Mouse (Mus musculus) E14TG2a.4 (cell line): ENCODE measurements around the gene Myl10.

Source experiments
- H3K27me3 ChIP-seq: 2 replicates; pipeline ENCODE4 v1.6.1; 2014; ENCODE audit warnings: low read length, control low read depth; ENCODE audit not compliant: insufficient read depth
- H3K36me3 ChIP-seq: 2 replicates; pipeline ENCODE4 v1.6.1; 2014; ENCODE audit warnings: low read length, control low read depth; ENCODE audit not compliant: insufficient read depth
- H3K4me1 ChIP-seq: replicated peaks from 2 replicates; pipeline ENCODE4 v1.6.1; 2014; ENCODE audit warnings: low read depth, low read length, control low read depth
- H3K4me3 ChIP-seq: replicated peaks from 2 replicates; pipeline ENCODE4 v1.5.1; 2014; ENCODE audit warnings: mild to moderate bottlenecking, low read length
- H3K9me3 ChIP-seq: 2 replicates; pipeline ENCODE4 v1.6.1; 2014; ENCODE audit warnings: low read length, control low read depth
- CTCF ChIP-seq: conservative IDR thresholded peaks from 2 replicates; pipeline ENCODE4 v1.5.1; 2014; ENCODE audit warnings: low read length
- NANOG ChIP-seq: IDR thresholded peaks from 2 replicates; pipeline ENCODE4 v1.6.1; 2014; ENCODE audit warnings: borderline replicate concordance, low read length, mixed read lengths
- POU5F1 ChIP-seq: IDR thresholded peaks from 2 replicates; pipeline ENCODE4 v1.6.1; 2014; ENCODE audit warnings: low read length, borderline replicate concordance

The Myl10 gene

DNA sequence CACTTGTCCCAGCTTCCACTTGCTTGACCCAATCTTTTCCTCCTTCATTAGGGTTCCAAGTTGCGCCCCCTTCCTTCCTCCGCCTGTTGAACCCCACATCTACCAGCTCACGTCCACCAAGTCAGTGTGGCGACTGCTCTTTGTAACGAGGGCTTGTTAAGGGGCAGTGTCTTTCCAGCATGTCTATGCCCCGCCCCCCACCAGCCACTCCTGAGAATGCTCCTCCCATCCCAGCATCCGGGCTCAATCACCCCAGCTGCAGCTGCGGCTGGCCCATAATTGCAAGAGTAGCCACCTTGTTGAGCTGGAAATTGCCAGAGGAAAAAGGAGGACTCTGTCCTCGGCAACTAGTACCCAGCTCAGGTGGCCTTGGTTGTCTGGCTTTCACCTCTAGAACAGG, 53.6 kb downstream of the Myl10 start:
- peak overlapping the region; percentile 17; the same call in 1 of the 2 replicates for H3K4me3 ChIP-seq
- H3K4me1 ChIP-seq: peaks cover 47% of the 10 kb centered on the region
- H3K27me3 ChIP-seq: peaks cover 15% of the 10 kb centered on the region; the same call in 1 of the 2 replicates
- no peaks in the 10 kb centered on the region for H3K36me3 ChIP-seq
- TF ChIP-seq NANOG: no peak
- TF ChIP-seq POU5F1: no peak
- no peak for TF ChIP-seq CTCF
- peaks cover 44% of the 10 kb centered on the region for H3K9me3 ChIP-seq
